Comparison of ENCODE assay signal across 8 mouse cellular contexts in the genomic region with DNA sequence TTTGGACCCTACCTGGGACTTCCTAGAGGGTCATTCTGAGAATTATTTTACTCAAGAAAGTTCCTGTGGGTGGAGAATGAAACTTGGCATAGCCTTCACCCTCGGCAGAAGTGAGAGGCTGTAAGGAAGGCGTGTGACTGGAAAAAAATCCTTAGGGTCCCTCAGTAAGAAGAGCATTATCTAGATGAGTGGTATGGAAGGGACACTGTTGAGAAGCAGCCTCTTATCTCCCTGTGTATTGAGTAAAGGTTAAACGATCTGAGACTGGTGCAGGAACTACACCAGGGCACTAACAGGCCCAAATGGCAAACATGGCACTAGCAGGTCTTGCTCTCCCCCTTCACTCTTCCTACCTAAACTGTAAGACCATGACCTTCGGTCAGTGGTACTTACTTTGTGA. TPM values are rescaled to one million over a fixed set of nuclear protein-coding genes. Genes with fewer than 3 reads are reported as not detected.
DNase-seq lines count a peak whose midpoint lies in the region; ATAC-seq and TF ChIP-seq lines count a peak whose summit lies in the region.

No protein-coding gene starts in this region.

- TF ChIP-seq CTCF in MEL (IDR thresholded peaks at IDR 0.05 in 2 of 3, conservative IDR thresholded peaks at IDR 0.05 in 1 of 3; ENCODE audit: control insufficient read depth in 1 of 3, insufficient read depth in 1 of 3, low read depth in 2 of 3, low read length in 3 of 3, poor library complexity in 1 of 3, severe bottlenecking in 1 of 3): no peak
- no peak for TF ChIP-seq CTCF in forebrain, postnatal 0 days (IDR thresholded peaks at IDR 0.05; ENCODE audit: low read depth)
- TF ChIP-seq CTCF in liver, postnatal 0 days (IDR thresholded peaks at IDR 0.05; ENCODE audit: low read depth): no peak

- H3K9me3 ChIP-seq in heart, embryonic 15.5 days (replicated peaks): peaks cover 7% of the 10 kb centered on the region; the same call in 1 of the 2 replicates
- H3K9me3 ChIP-seq in MEL (replicated peaks; ENCODE audit: insufficient read depth, low read length): no peaks in the 10 kb centered on the region
- H3K9me3 ChIP-seq in forebrain, postnatal 0 days (ENCODE audit: low read length): 0 out of 2 replicates have a peak, but pooled peaks cover 6% of the 10 kb centered on the region
- H3K9me3 ChIP-seq in liver, postnatal 0 days (ENCODE audit: low read length): peaks cover 12% of the 10 kb centered on the region

- no peak overlapping the region for H3K27ac ChIP-seq in heart, embryonic 15.5 days
- H3K27ac ChIP-seq in MEL (ENCODE audit: control insufficient read depth, low read depth, low read length): peak overlapping the region; percentile 48
- H3K27ac ChIP-seq in forebrain, postnatal 0 days (ENCODE audit: low read depth, low read length): no peak overlapping the region
- no peak overlapping the region for H3K27ac ChIP-seq in liver, postnatal 0 days (ENCODE audit: low read depth)

- TF ChIP-seq EP300 in MEL (IDR thresholded peaks at IDR 0.05; ENCODE audit: low read depth in 1 of 2, low read length in 2 of 2): no peak
- TF ChIP-seq EP300 in liver, postnatal 0 days (IDR thresholded peaks at IDR 0.05; ENCODE audit: low read depth): no peak

- DNase-seq in heart, adult 18-20 months: no peak
- DNase-seq in MEL (ENCODE audit: low read depth, low spot score): no peak
- no peak for DNase-seq in forebrain, postnatal 0 days
- DNase-seq in liver, postnatal 0 days: no peak
- no peak for DNase-seq in thymus, postnatal 14 days
- no peak for DNase-seq in thymus, postnatal 25 days
- no peak for DNase-seq in adrenal gland, postnatal 4 days (ENCODE audit: low spot score in 2 of 2)

- peak overlapping the region; percentile 89; the same call in 1 of the 2 replicates for H3K9ac ChIP-seq in heart, embryonic 15.5 days
- peak overlapping the region; percentile 74 for H3K9ac ChIP-seq in MEL (ENCODE audit: control insufficient read depth, low read depth, low read length, poor library complexity, severe bottlenecking)
- H3K9ac ChIP-seq in forebrain, postnatal 0 days: 0 out of 2 replicates have a peak overlapping the region, but pooled peaks have one; percentile 76
- peak overlapping the region; percentile 87 for H3K9ac ChIP-seq in liver, postnatal 0 days (replicated peaks)

- H3K4me3 ChIP-seq in heart, embryonic 15.5 days: peak overlapping the region; percentile 94
- H3K4me3 ChIP-seq in MEL (ENCODE audit: control insufficient read depth in 1 of 2, insufficient read depth in 1 of 2, low read depth in 2 of 2, low read length in 2 of 2): peak overlapping the region; percentile 41 to 99
- H3K4me3 ChIP-seq in forebrain, postnatal 0 days (ENCODE audit: low read depth, low read length): peak overlapping the region; percentile 66
- peak overlapping the region; percentile 82 for H3K4me3 ChIP-seq in liver, postnatal 0 days (ENCODE audit: low read depth, low read length)

- no peak for ATAC-seq in heart, embryonic 15.5 days (replicated peaks; ENCODE audit: insufficient number of reproducible peaks, insufficient read depth, low FRiP score, low read depth)
- ATAC-seq in forebrain, postnatal 0 days: peak; percentile 19; the same call in 1 of the 2 replicates
- ATAC-seq in liver, postnatal 0 days: no peak

- H3K27me3 ChIP-seq in heart, embryonic 15.5 days: no peaks in the 10 kb centered on the region
- no peaks in the 10 kb centered on the region; a peak in 1 of 4 replicates for H3K27me3 ChIP-seq in MEL (ENCODE audit: control insufficient read depth in 1 of 2, insufficient read depth in 2 of 2, low read length in 2 of 2)
- H3K27me3 ChIP-seq in forebrain, postnatal 0 days (ENCODE audit: insufficient read depth, low read length): no peaks in the 10 kb centered on the region
- no peaks in the 10 kb centered on the region for H3K27me3 ChIP-seq in liver, postnatal 0 days (ENCODE audit: insufficient read depth, low read length)

- peaks cover 15% of the 10 kb centered on the region for H3K4me1 ChIP-seq in heart, embryonic 15.5 days (replicated peaks)
- peaks cover 9 to 11% of the 10 kb centered on the region in 2 experiments for H3K4me1 ChIP-seq in MEL (ENCODE audit: control insufficient read depth in 1 of 2, insufficient read depth in 2 of 2, low read length in 2 of 2)
- H3K4me1 ChIP-seq in forebrain, postnatal 0 days (ENCODE audit: insufficient read depth): peaks cover 12% of the 10 kb centered on the region
- H3K4me1 ChIP-seq in liver, postnatal 0 days (ENCODE audit: insufficient read depth): peaks cover 12% of the 10 kb centered on the region

- TF ChIP-seq POLR2A in MEL (IDR thresholded peaks at IDR 0.05; ENCODE audit: control insufficient read depth in 1 of 2, insufficient read depth in 1 of 2, low read depth in 1 of 2, low read length in 2 of 2, poor library complexity in 1 of 2): no peak

- H3K36me3 ChIP-seq in heart, embryonic 15.5 days: peaks cover 17% of the 10 kb centered on the region
- H3K36me3 ChIP-seq in MEL (ENCODE audit: control insufficient read depth in 1 of 2, insufficient read depth in 2 of 2, low read length in 2 of 2): peaks cover 13 to 18% of the 10 kb centered on the region in 2 experiments
- peaks cover 14% of the 10 kb centered on the region for H3K36me3 ChIP-seq in forebrain, postnatal 0 days (ENCODE audit: insufficient read depth)
- peaks cover 16% of the 10 kb centered on the region for H3K36me3 ChIP-seq in liver, postnatal 0 days (replicated peaks; ENCODE audit: insufficient read depth, low read length)

- peaks cover 32% of the 10 kb centered on the region for H3K79me2 ChIP-seq in MEL (ENCODE audit: control insufficient read depth, insufficient read depth, low read length, poor library complexity)

- 74% methylated on average over 4 of the region's 4 CpGs for WGBS in heart, embryonic 15.5 days
- 80% methylated on average over 4 of the region's 4 CpGs for WGBS in forebrain, postnatal 0 days
- 72% methylated on average over 4 of the region's 4 CpGs for WGBS in liver, postnatal 0 days (ENCODE audit: insufficient replicate concordance)

- no peak for TF ChIP-seq RAD21 in MEL (IDR thresholded peaks at IDR 0.05; ENCODE audit: low read depth, low read length)

- H3K4me2 ChIP-seq in heart, embryonic 15.5 days: peak overlapping the region; percentile 66
- H3K4me2 ChIP-seq in forebrain, postnatal 0 days (ENCODE audit: low read depth): peak overlapping the region; percentile 58
- peak overlapping the region; percentile 71 for H3K4me2 ChIP-seq in liver, postnatal 0 days (ENCODE audit: low read depth, low read length)

TF ChIP-seq in MEL, 35 proteins besides CTCF, POLR2A, EP300 and RAD21:
- TF ChIP-seq GATA1 (IDR thresholded peaks at IDR 0.05; ENCODE audit: low read depth, low read length) (0 out of 2 replicates have a peak, but pooled peaks have one; percentile 4), ELF1 (IDR thresholded peaks at IDR 0.05; ENCODE audit: low read depth, low read length) (no peak)

RNA-seq across cellular contexts. Expression of gene Zfp445, which starts 0.4 kb away (rescaled TPM):
- 33.1 and 41.2 TPM in 2 replicates for polyA plus RNA-seq in heart, embryonic 15.5 days (2015; fragmentation: Nextera tagmentation; extraction: Ambion mirVana)
- 10 to 100 TPM; 55.1 to 62.7 TPM for total RNA-seq in heart, adult 18-20 months (2021)
- total RNA-seq in MEL (2012; rRNA removed): 50.9 and 61.5 TPM in 2 replicates
- polyA plus RNA-seq in MEL (2012; ENCODE audit: insufficient read depth in 1 of 2, insufficient read length in 2 of 2, low read depth in 1 of 2, low replicate concordance in 2 of 2, missing spikeins in 1 of 2): 10 to 100 TPM; 25.4 to 45.5 TPM
- total RNA-seq in forebrain, postnatal 0 days (2014; rRNA removed): 124 and 155 TPM in 2 replicates
- 43.0 and 69.4 TPM in 2 replicates for polyA plus RNA-seq in forebrain, postnatal 0 days (2015; fragmentation: Nextera tagmentation; extraction: Ambion mirVana)
- polyA plus RNA-seq in liver, postnatal 0 days (2015; fragmentation: Nextera tagmentation; extraction: Ambion mirVana): 8.5 and 9.4 TPM in 2 replicates
- 100 to 1,000 TPM; 194 to 202 TPM for total RNA-seq in adrenal gland, postnatal 4 days (2021)

RNA-seq across cellular contexts. Expression of gene Zkscan7, which starts 19.3 kb away (rescaled TPM):
- 1.9 and 2.6 TPM in 2 replicates for polyA plus RNA-seq in heart, embryonic 15.5 days (2015; fragmentation: Nextera tagmentation; extraction: Ambion mirVana)
- 1 to 10 TPM; 6.3 to 6.8 TPM for total RNA-seq in heart, adult 18-20 months (2021)
- total RNA-seq in MEL (2012; rRNA removed): 1.3 TPM in 2 replicates
- polyA plus RNA-seq in MEL (2012; ENCODE audit: insufficient read depth in 1 of 2, insufficient read length in 2 of 2, low read depth in 1 of 2, low replicate concordance in 2 of 2, missing spikeins in 1 of 2): under 1 TPM in 1 of 2 experiments, not detected in 1; 0.85 TPM
- total RNA-seq in forebrain, postnatal 0 days (2014; rRNA removed): 7.1 and 12.6 TPM in 2 replicates
- 0.83 and 1.6 TPM in 2 replicates for polyA plus RNA-seq in forebrain, postnatal 0 days (2015; fragmentation: Nextera tagmentation; extraction: Ambion mirVana)
- polyA plus RNA-seq in liver, postnatal 0 days (2015; fragmentation: Nextera tagmentation; extraction: Ambion mirVana): 1.2 and 1.5 TPM in 2 replicates
- total RNA-seq in adrenal gland, postnatal 4 days (2021): 10 to 100 TPM; 16.7 to 18.7 TPM

RNA-seq across cellular contexts. Expression of gene Gm35549, which starts 22.4 kb away (rescaled TPM):
- 0.29 and 0.42 TPM in 2 replicates for polyA plus RNA-seq in heart, embryonic 15.5 days (2015; fragmentation: Nextera tagmentation; extraction: Ambion mirVana)
- total RNA-seq in heart, adult 18-20 months (2021): not detected
- total RNA-seq in MEL (2012; rRNA removed): not detected in 2 replicates
- polyA plus RNA-seq in MEL (2012; ENCODE audit: insufficient read depth in 1 of 2, insufficient read length in 2 of 2, low read depth in 1 of 2, low replicate concordance in 2 of 2, missing spikeins in 1 of 2): under 1 TPM in 1 of 2 experiments, not detected in 1; 0.31 TPM
- not detected in 2 replicates for total RNA-seq in forebrain, postnatal 0 days (2014; rRNA removed)
- not detected in 2 replicates for polyA plus RNA-seq in forebrain, postnatal 0 days (2015; fragmentation: Nextera tagmentation; extraction: Ambion mirVana)
- not detected in 2 replicates for polyA plus RNA-seq in liver, postnatal 0 days (2015; fragmentation: Nextera tagmentation; extraction: Ambion mirVana)
- under 1 TPM; 0.31 to 0.42 TPM for total RNA-seq in adrenal gland, postnatal 4 days (2021)

RNA-seq across cellular contexts. Expression of gene Zfp105, which starts 56.7 kb away (rescaled TPM):
- polyA plus RNA-seq in heart, embryonic 15.5 days (2015; fragmentation: Nextera tagmentation; extraction: Ambion mirVana): 9.4 and 9.6 TPM in 2 replicates
- total RNA-seq in heart, adult 18-20 months (2021): 1 to 10 TPM; 1.0 to 1.1 TPM
- total RNA-seq in MEL (2012; rRNA removed): not detected in 2 replicates
- not detected for polyA plus RNA-seq in MEL (2012; ENCODE audit: insufficient read depth in 1 of 2, insufficient read length in 2 of 2, low read depth in 1 of 2, low replicate concordance in 2 of 2, missing spikeins in 1 of 2)
- 12.3 and 12.6 TPM in 2 replicates for total RNA-seq in forebrain, postnatal 0 days (2014; rRNA removed)
- polyA plus RNA-seq in forebrain, postnatal 0 days (2015; fragmentation: Nextera tagmentation; extraction: Ambion mirVana): 5.6 and 7.0 TPM in 2 replicates
- 1.8 and 2.0 TPM in 2 replicates for polyA plus RNA-seq in liver, postnatal 0 days (2015; fragmentation: Nextera tagmentation; extraction: Ambion mirVana)
- total RNA-seq in adrenal gland, postnatal 4 days (2021): 10 to 100 TPM in 1 of 2 experiments, 1 to 10 TPM in 1; 10.0 to 13.4 TPM
